Mouse (Mus musculus) adrenal gland, adult 10 weeks (tissue): ENCODE data around the gene Telo2. TPM values are rescaled to one million over a fixed set of nuclear protein-coding genes. Genes with fewer than 3 reads are reported as not detected.

Source experiments
- polyA plus RNA-seq: library from polyadenylated mRNA; stranded (reverse); fragments of 350-450 nt; fragmentation: Illumina TruSeq; extraction: RNeasy Lipid Tissue Mini Kit (QIAGEN cat#74804); gene quantifications from one replicate; pipeline ENCODE4 v1.2.3, GENCODE M21; 2014; ENCODE audit warnings: low read depth, low replicate concordance

Gene Telo2
- polyA plus RNA-seq, result 0.93 TPM

DNA sequence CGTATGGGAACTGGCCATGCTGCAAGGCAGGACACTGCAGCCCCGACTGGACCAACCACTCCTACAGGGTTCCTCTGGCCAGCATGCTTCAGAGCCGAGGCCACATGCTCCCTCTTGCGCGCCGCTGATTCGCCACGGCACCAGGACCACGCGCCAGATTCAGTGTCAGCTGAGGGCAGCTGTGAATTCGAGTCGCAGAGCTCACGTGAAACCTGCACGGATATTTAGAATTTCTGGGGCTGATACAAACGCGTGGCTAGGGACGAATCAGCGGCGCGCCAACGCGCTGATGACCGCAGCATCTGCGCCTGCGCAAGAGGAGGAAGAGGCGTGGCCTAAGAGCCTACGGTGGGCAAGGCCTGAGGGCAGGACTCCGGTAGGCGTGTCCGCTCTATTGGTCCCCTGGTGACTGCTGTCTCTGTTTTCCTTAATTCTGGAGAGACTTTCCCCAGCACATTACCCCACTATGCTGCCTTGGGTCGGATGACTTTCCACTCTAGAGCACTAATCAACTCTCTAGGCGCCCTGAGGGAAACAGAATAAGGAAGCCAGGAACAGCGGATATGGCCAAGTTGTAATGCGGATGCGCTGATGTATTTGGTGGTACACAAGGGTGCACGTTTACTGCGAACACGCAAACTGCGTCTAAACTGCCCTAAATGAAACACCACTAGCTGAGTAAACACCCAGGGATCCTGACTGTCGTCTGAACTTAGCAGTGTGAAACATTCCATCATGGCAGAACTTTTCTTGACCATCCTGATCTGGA lies at the start of gene Telo2:
TSS of gene Telo2 (minus strand) at position 304 of the 769 bp plus-strand sequence.

GRCm38 (mm10) chr17:25162161-25162560 lies 46.4 kb upstream of the Telo2 start, which contains the start of gene Ccdc154:
TSS of gene Ccdc154 (plus strand) at chr17:25162461.

GRCm38 (mm10) chr17:25133275-25133698 lies 17.5 kb upstream of the Telo2 start, which contains the start of gene Clcn7:
TSS of gene Clcn7 (plus strand) at chr17:25133391.

DNA sequence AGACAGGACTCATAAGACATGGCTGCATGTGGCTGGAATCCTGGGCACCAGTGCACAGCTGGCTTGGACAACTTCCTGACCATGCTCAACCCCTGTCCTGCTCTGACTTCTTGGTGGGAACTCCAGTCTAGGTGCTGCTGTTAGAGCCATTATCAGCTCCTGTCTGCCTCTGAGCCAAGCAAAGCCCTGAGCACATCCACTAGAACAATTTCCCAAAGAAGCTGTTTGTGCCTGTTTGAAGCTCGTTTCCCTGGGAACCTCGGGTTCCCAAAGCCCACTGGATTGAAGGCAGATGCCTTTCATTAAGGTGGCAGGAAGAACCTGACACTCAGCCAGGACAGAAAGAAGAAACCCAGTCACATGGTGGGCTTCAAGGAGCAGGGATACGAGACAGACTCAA lies 4.6 kb upstream of the Telo2 start, which contains the start of gene Ptx4:
TSS of gene Ptx4 (plus strand) at position 355 of the 400 bp plus-strand sequence.

GRCm38 (mm10) chr17:25083444-25083931 lies 32.3 kb downstream of the Telo2 start, which contains the start of gene Tmem204:
TSS of gene Tmem204 (minus strand) at chr17:25083591.

Other genes starting within 250 kb of the Telo2 start
- gene Igfals, start 250.0 kb downstream of the Telo2 start, polyA plus RNA-seq, result not detected
- gene Nubp2, start 229.6 kb downstream of the Telo2 start, polyA plus RNA-seq, result 5.1 TPM
- gene Spsb3, start 229.3 kb downstream of the Telo2 start, polyA plus RNA-seq, result 0.47 TPM
- 3.1 TPM for gene Eme2, start 220.9 kb downstream of the Telo2 start, polyA plus RNA-seq
- 2.6 TPM for gene Mrps34, start 220.9 kb downstream of the Telo2 start, polyA plus RNA-seq
- gene Nme3, start 219.5 kb downstream of the Telo2 start, polyA plus RNA-seq, result 6.5 TPM
- 11.4 TPM for gene Mapk8ip3, start 179.0 kb downstream of the Telo2 start, polyA plus RNA-seq
- gene Jpt2, start 155.3 kb downstream of the Telo2 start, polyA plus RNA-seq, result 27.1 TPM
- gene Cramp1l, start 100.2 kb downstream of the Telo2 start, polyA plus RNA-seq, result 8.4 TPM
- gene Ift140, start 99.9 kb downstream of the Telo2 start, polyA plus RNA-seq, result 19.1 TPM
- 16.2 TPM for gene Tmem204, start 32.4 kb downstream of the Telo2 start, polyA plus RNA-seq
- gene Ptx4, start 4.8 kb upstream of the Telo2 start, polyA plus RNA-seq, result not detected
- 5.0 TPM for gene Clcn7, start 17.4 kb upstream of the Telo2 start, polyA plus RNA-seq
- not detected for gene Ccdc154, start 46.5 kb upstream of the Telo2 start, polyA plus RNA-seq
- not detected for gene Gm38655, start 59.5 kb upstream of the Telo2 start, polyA plus RNA-seq
- gene BC003965, start 68.6 kb upstream of the Telo2 start, polyA plus RNA-seq, result 26.4 TPM
- gene Unkl, start 72.4 kb upstream of the Telo2 start, polyA plus RNA-seq, result 20.4 TPM
- 16.7 TPM for gene Gnptg, start 124.2 kb upstream of the Telo2 start, polyA plus RNA-seq
- 5.5 TPM for gene Tsr3, start 124.2 kb upstream of the Telo2 start, polyA plus RNA-seq
- 1.1 TPM for gene Baiap3, start 140.4 kb upstream of the Telo2 start, polyA plus RNA-seq
- gene Ube2i, start 158.7 kb upstream of the Telo2 start, polyA plus RNA-seq, result 280 TPM
- not detected for gene Prss34, start 182.4 kb upstream of the Telo2 start, polyA plus RNA-seq
- gene Prss28, start 192.7 kb upstream of the Telo2 start, polyA plus RNA-seq, result not detected
- gene Prss29, start 202.7 kb upstream of the Telo2 start, polyA plus RNA-seq, result not detected
- gene Tpsab1, start 229.6 kb upstream of the Telo2 start, polyA plus RNA-seq, result not detected